Mouse (Mus musculus) midbrain, embryonic 13.5 days (tissue): ENCODE results near the gene Agap1. TPM values are rescaled to one million over a fixed set of nuclear protein-coding genes. Genes with fewer than 3 reads are reported as not detected.

Experiments
- ATAC-seq: fragments of 200-750 bp; cut with Nextera tagmentation; 2 replicates; pipeline ENCODE4 v1.8.0; 2017; ENCODE audit warnings: mild to moderate bottlenecking, moderate TSS enrichment, moderate library complexity
- H3K27ac ChIP-seq: fragments of 300-500 bp; sonication (generic); 2 replicates; pipeline ENCODE4 v1.5.1; 2015; ENCODE audit warnings: inconsistent platforms, mild to moderate bottlenecking, moderate library complexity
- H3K27me3 ChIP-seq: fragments of 300-500 bp; sonication (generic); 2 replicates; pipeline ENCODE4 v1.6.1; 2015; ENCODE audit warnings: mild to moderate bottlenecking, inconsistent platforms
- H3K36me3 ChIP-seq: fragments of 300-500 bp; sonication (generic); 2 replicates; pipeline ENCODE4 v1.6.1; 2015; ENCODE audit warnings: mild to moderate bottlenecking, inconsistent platforms
- H3K4me1 ChIP-seq: fragments of 300-500 bp; sonication (generic); replicated peaks from 2 replicates; pipeline ENCODE4 v1.6.1; 2015; ENCODE audit warnings: inconsistent platforms
- H3K4me2 ChIP-seq: fragments of 300-500 bp; sonication (generic); replicated peaks from 2 replicates; pipeline ENCODE4 v1.6.1; 2015; ENCODE audit warnings: moderate library complexity, mild to moderate bottlenecking, inconsistent platforms
- H3K4me3 ChIP-seq: fragments of 300-500 bp; sonication (generic); replicated peaks from 2 replicates; pipeline ENCODE4 v1.5.1; 2015; ENCODE audit warnings: mild to moderate bottlenecking, inconsistent platforms
- H3K9ac ChIP-seq: fragments of 300-500 bp; sonication (generic); replicated peaks from 2 replicates; pipeline ENCODE4 v1.6.1; 2015; ENCODE audit warnings: mild to moderate bottlenecking, inconsistent platforms
- H3K9me3 ChIP-seq: fragments of 300-500 bp; sonication (generic); 2 replicates; pipeline ENCODE4 v1.6.1; 2016; ENCODE audit warnings: mild to moderate bottlenecking, inconsistent platforms
- WGBS: fragments of 180-500 bp; shearing (Covaris S2); methylation state at CpG from one replicate; pipeline ENCODE4 v1.1.7; 2015; 5-methylcytosine and 5-hydroxymethylcytosine counted together
- polyA plus RNA-seq: library from polyadenylated mRNA; unstranded; fragments of >200 nt; fragmentation: Nextera tagmentation; extraction: Ambion mirVana; gene quantifications from 2 replicates; pipeline ENCODE4 v1.2.1, GENCODE M21; 2015

The Agap1 gene
- polyA plus RNA-seq, 1 experiment from 2014 or later, result 50.2 TPM

DNA sequence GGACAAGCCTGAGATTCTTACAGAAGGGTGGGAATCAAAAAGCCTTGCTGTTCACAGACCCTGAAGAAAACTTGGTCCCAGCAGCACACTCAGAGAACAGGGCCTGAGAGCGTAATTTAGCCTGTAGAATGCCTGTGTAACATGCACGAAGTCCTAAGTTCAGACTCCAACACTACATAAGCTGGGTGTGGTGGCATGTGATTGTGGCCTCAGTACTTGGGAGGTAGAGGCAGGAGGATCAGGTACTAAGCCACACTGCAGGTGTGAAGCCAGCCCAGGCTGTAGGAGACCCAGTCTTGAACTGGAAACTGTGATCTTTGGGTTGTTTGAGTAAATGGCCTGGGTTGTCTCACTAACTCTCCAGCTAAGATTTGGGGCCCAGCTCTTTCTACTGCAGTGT is 180.5 kb downstream of the Agap1 start:
- no peak overlapping the region for H3K9ac ChIP-seq
- WGBS, result 100% methylated on average over 2 of the region's 2 CpGs
- no peak overlapping the region for H3K4me3 ChIP-seq
- no peaks in the 10 kb centered on the region for H3K27me3 ChIP-seq
- H3K4me2 ChIP-seq, result no peak overlapping the region
- no peaks in the 10 kb centered on the region for H3K9me3 ChIP-seq
- ATAC-seq, result no peak
- no peak overlapping the region for H3K27ac ChIP-seq
- H3K36me3 ChIP-seq, result peaks cover 71% of the 10 kb centered on the region
- no peaks in the 10 kb centered on the region for H3K4me1 ChIP-seq

DNA sequence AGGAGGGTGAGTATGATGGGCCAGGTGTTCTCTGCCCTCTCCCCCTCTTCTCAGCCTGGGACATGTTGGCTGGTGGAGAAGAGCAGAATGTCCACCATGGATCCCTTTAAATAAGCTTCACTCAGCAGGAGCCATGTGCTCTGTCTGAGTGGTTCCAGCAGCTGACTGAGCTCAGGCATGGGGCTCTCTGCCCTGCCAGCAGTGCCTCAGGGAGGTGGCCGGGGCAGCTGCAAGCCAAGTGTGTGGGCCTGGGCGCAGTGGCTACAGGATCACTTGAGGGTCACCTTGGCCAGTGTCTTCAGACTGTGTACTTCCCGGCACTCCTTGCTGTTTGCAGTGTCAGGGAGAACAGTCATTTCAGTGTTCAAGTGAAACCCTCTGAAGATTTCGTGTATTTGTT is 183.1 kb downstream of the Agap1 start:
- Histone ChIP-seq H3K4me3 (no peak overlapping the region), H3K27ac (no peak overlapping the region), H3K4me1 (peaks cover 13% of the 10 kb centered on the region), H3K9me3 (no peaks in the 10 kb centered on the region), H3K36me3 (peaks cover 65% of the 10 kb centered on the region), H3K4me2 (no peak overlapping the region), H3K9ac (no peak overlapping the region), H3K27me3 (no peaks in the 10 kb centered on the region)
- ATAC-seq, result no peak
- WGBS, result 92% methylated on average over 4 of the region's 4 CpGs

- peaks cover 17% of the 10 kb centered on the region for H3K4me1 ChIP-seq
- 62% methylated on average over 8 of the region's 8 CpGs for whole genome bisulfite sequencing
These were observed 189.0 kb downstream of the Agap1 start for GRCm38 (mm10) chr1:89643445-89644100.

DNA sequence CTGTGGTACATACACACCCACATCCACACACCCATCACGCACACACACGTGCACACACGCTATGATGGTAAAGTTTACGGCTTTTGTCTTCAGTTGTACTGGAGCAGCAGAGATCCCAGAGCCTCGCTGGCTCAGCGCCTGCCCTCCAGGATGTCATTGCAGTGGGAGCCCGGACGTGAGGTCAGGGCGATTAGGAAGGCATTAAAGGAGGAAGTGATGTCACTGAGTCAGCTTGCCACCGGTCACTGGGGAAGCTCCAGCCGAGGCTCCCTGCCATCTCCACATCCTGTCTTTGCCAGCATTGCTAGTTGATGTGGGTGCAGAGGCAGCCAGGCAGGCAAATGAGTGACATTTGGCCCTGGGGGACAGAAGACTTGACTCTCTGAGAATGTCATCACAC is 189.5 kb downstream of the Agap1 start:
- H3K4me2 ChIP-seq, result no peak overlapping the region
- no peaks in the 10 kb centered on the region for H3K9me3 ChIP-seq
- no peak overlapping the region for H3K27ac ChIP-seq
- peaks cover 10% of the 10 kb centered on the region for H3K36me3 ChIP-seq
- no peak overlapping the region for H3K9ac ChIP-seq
- H3K27me3 ChIP-seq, result peaks cover 3% of the 10 kb centered on the region; the same call in 1 of the 2 replicates
- ATAC-seq, result no peak
- peaks cover 21% of the 10 kb centered on the region for H3K4me1 ChIP-seq
- H3K4me3 ChIP-seq, result no peak overlapping the region
- 91% methylated on average over 11 of the region's 11 CpGs for WGBS

More at GRCm38 (mm10) chr1:89643445-89644100, 189.0 kb downstream of the Agap1 start:
- H3K4me2 ChIP-seq, result no peak overlapping the region
- 0 out of 2 replicates have a peak, but pooled peaks have one; percentile 25 for ATAC-seq
- H3K4me3 ChIP-seq, result no peak overlapping the region
- H3K27me3 ChIP-seq, result peaks cover 3% of the 10 kb centered on the region; the same call in 1 of the 2 replicates
- no peak overlapping the region for H3K27ac ChIP-seq
- H3K9me3 ChIP-seq, result no peaks in the 10 kb centered on the region
- H3K9ac ChIP-seq, result no peak overlapping the region
- H3K36me3 ChIP-seq, result peaks cover 15% of the 10 kb centered on the region

DNA sequence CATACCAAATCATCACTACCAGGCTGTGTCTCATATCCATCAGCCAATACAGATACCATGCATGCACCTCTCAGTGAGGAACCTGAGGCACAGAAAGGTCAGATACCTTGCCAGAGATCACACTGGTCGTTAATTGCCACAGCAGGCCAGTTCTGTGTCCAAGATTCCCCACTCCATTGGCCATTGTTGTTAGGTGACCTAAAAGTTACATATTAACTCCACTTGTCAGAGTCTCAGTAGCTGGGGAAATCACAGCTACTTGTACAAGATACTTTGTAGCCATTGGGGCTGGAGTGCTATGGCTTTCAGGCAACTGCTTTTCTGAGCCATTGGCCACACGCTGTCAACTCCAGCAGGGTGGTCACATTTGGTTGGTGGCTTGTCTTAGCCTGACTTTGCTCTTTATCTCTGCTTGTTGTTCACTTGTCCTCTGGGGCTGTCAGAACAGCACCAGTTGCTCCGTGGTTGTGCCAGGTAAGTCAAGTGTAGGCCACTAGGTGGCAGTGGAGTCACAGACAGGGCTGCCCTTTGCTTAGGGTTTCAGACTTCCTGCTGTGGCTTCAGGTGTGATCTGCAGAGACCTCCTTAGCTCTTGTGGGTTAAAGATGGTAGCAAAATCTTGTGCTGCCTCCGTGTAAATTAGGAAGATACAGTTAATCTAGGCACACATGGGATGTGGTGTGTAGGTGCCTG is 191.9 kb downstream of the Agap1 start:
- Histone ChIP-seq H3K4me1 (peaks cover 18% of the 10 kb centered on the region), H3K9me3 (no peaks in the 10 kb centered on the region), H3K9ac (no peak overlapping the region), H3K27me3 (peaks cover 3% of the 10 kb centered on the region; the same call in 1 of the 2 replicates), H3K4me2 (no peak overlapping the region), H3K36me3 (0 out of 2 replicates have a peak, but pooled peaks cover 5% of the 10 kb centered on the region), H3K27ac (no peak overlapping the region), H3K4me3 (no peak overlapping the region)
- peak; percentile 49 for ATAC-seq
- 31% methylated on average over 4 of the region's 4 CpGs for WGBS

DNA sequence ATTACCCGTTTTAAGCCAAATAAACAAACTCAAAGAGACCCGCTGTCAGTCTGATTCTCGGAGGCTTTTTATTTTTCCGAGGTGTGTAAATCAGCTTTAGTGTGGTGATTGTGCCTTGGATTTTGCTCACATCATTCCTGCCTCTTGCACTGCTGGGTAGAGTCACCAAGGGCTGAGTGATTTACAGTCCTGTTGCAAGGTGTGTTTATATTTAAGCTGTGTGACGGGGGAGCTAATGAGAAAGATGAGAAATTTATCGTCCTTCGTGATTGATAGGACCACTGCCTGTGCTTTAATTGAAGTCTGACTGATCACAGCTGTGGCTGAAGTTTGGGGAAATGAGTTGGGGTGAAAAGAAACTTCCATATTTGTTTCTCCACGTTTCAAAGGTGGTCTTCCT is 192.9 kb downstream of the Agap1 start:
- H3K27me3 ChIP-seq, result peaks cover 3% of the 10 kb centered on the region; the same call in 1 of the 2 replicates
- no peak overlapping the region for H3K9ac ChIP-seq
- no peak overlapping the region for H3K4me2 ChIP-seq
- H3K4me3 ChIP-seq, result no peak overlapping the region
- ATAC-seq, result no peak
- 87% methylated on average over 8 of the region's 8 CpGs for WGBS
- H3K4me1 ChIP-seq, result peaks cover 17% of the 10 kb centered on the region; the same call in 1 of the 2 replicates
- 0 out of 2 replicates have a peak, but pooled peaks cover 5% of the 10 kb centered on the region for H3K36me3 ChIP-seq
- H3K27ac ChIP-seq, result no peak overlapping the region
- H3K9me3 ChIP-seq, result no peaks in the 10 kb centered on the region

DNA sequence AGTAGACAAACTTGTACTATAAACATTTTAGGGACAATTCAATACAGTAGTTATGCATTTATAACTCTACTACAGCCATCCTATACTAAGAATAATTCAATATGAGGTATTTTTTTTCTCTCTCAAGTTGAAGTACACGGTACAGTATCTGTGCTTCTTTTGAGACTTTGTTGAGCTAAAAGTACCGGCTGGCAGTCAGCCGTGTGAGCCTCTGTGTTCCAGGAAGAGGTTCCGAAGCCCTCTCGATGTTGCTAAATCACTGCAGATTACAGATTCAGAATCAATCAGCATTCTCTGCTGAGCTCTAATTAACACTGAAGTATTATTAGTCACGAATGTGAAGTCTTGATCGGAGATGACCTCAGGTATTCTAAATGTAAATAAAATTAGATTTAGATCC is 196.0 kb downstream of the Agap1 start:
- H3K9me3 ChIP-seq, result no peaks in the 10 kb centered on the region
- ATAC-seq, result no peak
- no peak overlapping the region for H3K9ac ChIP-seq
- no peak overlapping the region for H3K27ac ChIP-seq
- 0 out of 2 replicates have a peak, but pooled peaks cover 3% of the 10 kb centered on the region for H3K27me3 ChIP-seq
- H3K4me3 ChIP-seq, result no peak overlapping the region
- H3K36me3 ChIP-seq, result 0 out of 2 replicates have a peak, but pooled peaks cover 5% of the 10 kb centered on the region
- H3K4me1 ChIP-seq, result peaks cover 15% of the 10 kb centered on the region; the same call in 1 of the 2 replicates
- no peak overlapping the region for H3K4me2 ChIP-seq
- WGBS, result 87% methylated on average over 7 of the region's 7 CpGs

- Histone ChIP-seq H3K27me3 (no peaks in the 10 kb centered on the region), H3K9ac (no peak overlapping the region)
These were observed 201.6 kb downstream of the Agap1 start for GRCm38 (mm10) chr1:89656167-89656566.

DNA sequence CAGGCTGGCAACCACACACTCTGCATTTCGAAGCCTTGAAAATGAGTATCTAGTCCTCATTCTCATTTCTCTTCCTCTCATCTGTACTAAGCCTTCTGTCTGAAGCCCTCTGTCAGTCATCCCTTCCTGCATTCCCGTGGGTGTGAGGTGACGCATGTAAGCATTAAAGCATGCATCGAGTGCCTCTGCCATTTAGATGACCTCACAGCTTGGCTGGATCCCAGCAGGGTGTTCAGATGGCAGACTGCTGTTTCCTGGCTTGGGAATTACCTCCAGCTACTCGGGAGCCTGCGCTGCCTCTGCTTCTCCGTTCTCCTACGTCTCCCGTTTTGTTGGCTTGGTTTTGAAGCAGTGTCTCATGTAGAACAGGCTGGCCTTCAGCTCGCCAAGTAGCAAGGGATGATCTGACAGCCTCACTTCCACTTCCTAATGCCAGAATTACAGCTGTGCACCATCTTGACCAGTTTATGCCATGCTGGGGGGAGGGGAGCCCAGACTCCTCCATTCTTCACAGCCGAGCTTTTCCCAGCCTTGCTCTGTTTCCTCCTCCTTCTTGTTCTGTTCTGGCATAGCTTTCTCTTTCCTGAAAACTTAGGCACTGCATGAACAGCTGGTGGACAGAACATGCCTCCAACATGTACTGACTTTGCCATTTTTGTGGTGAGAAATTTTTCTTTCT is 202.2 kb downstream of the Agap1 start:
- Histone ChIP-seq H3K9ac (no peak overlapping the region), H3K4me1 (peaks cover 19% of the 10 kb centered on the region), H3K4me3 (no peak overlapping the region), H3K27ac (0 out of 2 replicates have a peak overlapping the region, but pooled peaks have one; percentile 41), H3K36me3 (0 out of 2 replicates have a peak, but pooled peaks cover 5% of the 10 kb centered on the region), H3K27me3 (no peaks in the 10 kb centered on the region), H3K9me3 (no peaks in the 10 kb centered on the region), H3K4me2 (no peak overlapping the region)
- no peak for ATAC-seq
- WGBS, result 56% methylated on average over 11 of the region's 11 CpGs

More at GRCm38 (mm10) chr1:89656167-89656566, 201.6 kb downstream of the Agap1 start:
- no peak for ATAC-seq
- Histone ChIP-seq H3K27ac (0 out of 2 replicates have a peak overlapping the region, but pooled peaks have one; percentile 41), H3K36me3 (0 out of 2 replicates have a peak, but pooled peaks cover 5% of the 10 kb centered on the region), H3K9me3 (no peaks in the 10 kb centered on the region), H3K4me3 (no peak overlapping the region), H3K4me1 (peaks cover 21% of the 10 kb centered on the region), H3K4me2 (no peak overlapping the region)
- 78% methylated on average over 3 of the region's 3 CpGs for WGBS

DNA sequence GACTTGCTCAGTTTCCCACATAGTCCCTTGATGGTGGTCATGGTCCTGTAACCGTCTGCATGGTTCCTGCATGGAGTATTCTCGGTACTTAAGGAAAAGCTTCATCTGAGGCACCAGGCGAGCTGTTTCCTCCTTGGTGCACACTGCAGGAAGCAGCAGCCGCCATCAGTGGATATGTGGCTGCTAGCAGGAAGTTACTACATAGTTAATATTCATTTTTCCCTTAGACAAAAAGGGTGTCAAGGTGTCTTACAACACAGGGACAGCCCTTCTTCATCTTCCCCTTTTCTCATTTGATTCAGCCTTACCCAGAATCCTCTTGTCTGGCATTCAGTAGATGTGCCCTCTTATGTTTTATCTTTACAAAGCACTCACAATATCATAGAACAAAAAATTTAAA is 206.2 kb downstream of the Agap1 start:
- no peak overlapping the region for H3K9ac ChIP-seq
- 0 out of 2 replicates have a peak, but pooled peaks cover under 1% of the 10 kb centered on the region for H3K27me3 ChIP-seq
- peaks cover 13% of the 10 kb centered on the region for H3K36me3 ChIP-seq
- no peaks in the 10 kb centered on the region for H3K9me3 ChIP-seq
- ATAC-seq, result no peak
- no peak overlapping the region for H3K4me3 ChIP-seq
- H3K4me2 ChIP-seq, result no peak overlapping the region
- H3K4me1 ChIP-seq, result peaks cover 15% of the 10 kb centered on the region
- no peak overlapping the region for H3K27ac ChIP-seq
- WGBS, result 94% methylated on average over 4 of the region's 4 CpGs

DNA sequence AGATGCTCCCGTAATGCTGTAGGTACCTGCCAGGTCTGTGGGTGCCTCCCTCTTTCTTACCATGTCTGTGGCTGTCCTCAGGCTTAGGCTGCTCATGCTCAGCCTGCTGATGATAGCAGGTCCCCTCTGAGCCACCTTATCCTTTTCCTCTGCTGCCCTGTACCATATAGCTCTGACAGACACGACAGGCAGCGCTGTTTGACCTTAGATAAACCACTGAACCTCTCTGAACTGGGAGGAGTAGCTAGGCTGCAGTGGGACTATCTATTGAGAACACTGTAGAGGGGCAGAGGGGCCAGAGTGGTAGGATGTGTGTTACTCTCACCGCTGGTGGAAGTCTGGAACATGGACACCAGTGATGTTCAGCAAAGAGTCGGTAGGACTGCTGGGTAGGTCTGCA is 211.5 kb downstream of the Agap1 start:
- WGBS, result 91% methylated on average over 5 of the region's 5 CpGs
- Histone ChIP-seq H3K4me2 (no peak overlapping the region), H3K36me3 (peaks cover 40% of the 10 kb centered on the region), H3K9ac (no peak overlapping the region), H3K4me1 (peaks cover 23% of the 10 kb centered on the region), H3K4me3 (no peak overlapping the region), H3K9me3 (no peaks in the 10 kb centered on the region), H3K27me3 (peaks cover 12% of the 10 kb centered on the region; the same call in 1 of the 2 replicates), H3K27ac (no peak overlapping the region)
- ATAC-seq, result no peak
